Mouse (Mus musculus): ENCODE data around the gene Higd2a. TPM values are rescaled to one million over a fixed set of nuclear protein-coding genes. Genes with fewer than 3 reads are reported as not detected.
"Not testable (repeated sequence)": the region's sequence is repeated elsewhere in the genome, so short reads cannot be mapped to it uniquely, and the experiment has no call there.

Higd2a gene
- polyA plus RNA-seq, 1 experiment from 2014 or later = 192 TPM

GRCm38 (mm10) chr13:54607204-54607603 is 17.2 kb downstream of the Higd2a start:
- Histone ChIP-seq H3K27me3 (ENCODE audit: control insufficient read depth, insufficient read depth, low read depth, low read length) (no peaks in the 10 kb centered on the region), H3K27ac (ENCODE audit: low read length) (no peak overlapping the region), H3K36me3 (ENCODE audit: control insufficient read depth, insufficient read depth, low read length) (no peaks in the 10 kb centered on the region), H3K4me1 (replicated peaks; ENCODE audit: control insufficient read depth, insufficient read depth, low read length) (peaks cover 10% of the 10 kb centered on the region; the same call in 1 of the 2 replicates), H3K9ac (ENCODE audit: low read length) (no peak overlapping the region), H3K9me3 (ENCODE audit: control insufficient read depth, low read length) (no peaks in the 10 kb centered on the region), H3K4me3 (ENCODE audit: low read length) (no peak overlapping the region), H3K4me2 (ENCODE audit: low read depth, low read length) (no peak overlapping the region)
- 60% methylated on average over 5 of the region's 5 CpGs for WGBS
- ATAC-seq (ENCODE audit: low read depth) = no peak

DNA sequence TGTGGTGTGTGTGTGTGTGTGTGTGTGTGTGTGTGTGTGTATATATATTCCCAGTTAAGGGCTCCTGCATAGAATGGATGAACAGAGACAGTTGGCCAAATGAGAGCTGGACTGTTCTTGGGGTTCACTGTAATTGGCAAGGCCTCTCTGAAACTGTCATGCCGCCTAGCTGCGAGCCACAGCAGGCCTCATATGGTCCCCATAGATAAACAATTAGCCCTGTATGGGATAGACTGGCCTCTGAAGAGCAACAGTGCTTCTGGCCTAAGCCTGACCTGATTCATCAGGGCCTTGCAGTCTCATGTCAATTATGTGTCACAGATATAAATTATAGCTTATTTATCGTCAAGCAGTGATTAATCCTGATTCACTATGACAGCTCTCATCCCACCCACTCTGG is 18.0 kb downstream of the Higd2a start:
- Histone ChIP-seq H3K36me3 (ENCODE audit: control insufficient read depth, insufficient read depth, low read length) (no peaks in the 10 kb centered on the region), H3K9me3 (ENCODE audit: control insufficient read depth, low read length) (no peaks in the 10 kb centered on the region), H3K4me2 (ENCODE audit: low read depth, low read length) (no peak overlapping the region), H3K4me1 (replicated peaks; ENCODE audit: control insufficient read depth, insufficient read depth, low read length) (peaks cover 10% of the 10 kb centered on the region; the same call in 1 of the 2 replicates), H3K27ac (ENCODE audit: low read length) (no peak overlapping the region), H3K4me3 (ENCODE audit: low read length) (no peak overlapping the region), H3K9ac (ENCODE audit: low read length) (no peak overlapping the region), H3K27me3 (ENCODE audit: control insufficient read depth, insufficient read depth, low read depth, low read length) (no peaks in the 10 kb centered on the region)
- no peak for ATAC-seq (ENCODE audit: low read depth)
- 74% methylated on average over 3 of the region's 3 CpGs for WGBS

GRCm38 (mm10) chr13:54608666-54609065 is 18.7 kb downstream of the Higd2a start:
- Histone ChIP-seq H3K27ac (ENCODE audit: low read length) (no peak overlapping the region), H3K27me3 (ENCODE audit: control insufficient read depth, insufficient read depth, low read depth, low read length) (no peaks in the 10 kb centered on the region), H3K4me3 (ENCODE audit: low read length) (no peak overlapping the region), H3K4me1 (replicated peaks; ENCODE audit: control insufficient read depth, insufficient read depth, low read length) (peaks cover 10% of the 10 kb centered on the region; the same call in 1 of the 2 replicates), H3K9me3 (ENCODE audit: control insufficient read depth, low read length) (no peaks in the 10 kb centered on the region), H3K4me2 (ENCODE audit: low read depth, low read length) (no peak overlapping the region), H3K9ac (ENCODE audit: low read length) (no peak overlapping the region), H3K36me3 (ENCODE audit: control insufficient read depth, insufficient read depth, low read length) (no peaks in the 10 kb centered on the region)
- ATAC-seq (ENCODE audit: low read depth) = no peak
- WGBS = 40% methylated on average over 8 of the region's 8 CpGs

DNA sequence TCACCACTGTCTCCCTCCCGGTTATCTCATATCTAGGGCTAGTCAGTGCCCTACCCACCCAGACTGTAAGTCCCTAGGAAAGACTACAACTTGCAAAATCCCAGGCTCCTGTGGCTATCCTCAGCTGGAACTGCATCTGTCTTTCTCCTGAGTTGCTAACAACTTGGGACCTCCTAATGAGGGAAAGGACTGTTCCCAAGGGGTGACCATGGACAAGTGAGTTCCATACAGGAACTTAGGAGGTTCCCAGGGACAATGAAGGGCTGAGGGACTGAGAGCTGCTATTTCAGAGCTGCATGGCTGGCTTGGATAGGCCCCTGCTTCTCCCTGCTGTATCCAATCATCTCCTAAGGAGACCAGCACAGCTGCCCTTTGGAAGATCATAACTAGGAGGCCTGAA is 19.3 kb downstream of the Higd2a start:
- peaks cover 10% of the 10 kb centered on the region; the same call in 1 of the 2 replicates for H3K4me1 ChIP-seq (replicated peaks; ENCODE audit: control insufficient read depth, insufficient read depth, low read length)
- H3K4me2 ChIP-seq (ENCODE audit: low read depth, low read length) = no peak overlapping the region
- H3K27ac ChIP-seq (ENCODE audit: low read length) = no peak overlapping the region
- H3K4me3 ChIP-seq (ENCODE audit: low read length) = no peak overlapping the region
- no peaks in the 10 kb centered on the region for H3K36me3 ChIP-seq (ENCODE audit: control insufficient read depth, insufficient read depth, low read length)
- no peaks in the 10 kb centered on the region for H3K27me3 ChIP-seq (ENCODE audit: control insufficient read depth, insufficient read depth, low read depth, low read length)
- 36% methylated on average over 1 of the region's 1 CpGs for WGBS
- no peaks in the 10 kb centered on the region for H3K9me3 ChIP-seq (ENCODE audit: control insufficient read depth, low read length)
- no peak for ATAC-seq (ENCODE audit: low read depth)
- no peak overlapping the region for H3K9ac ChIP-seq (ENCODE audit: low read length)

DNA sequence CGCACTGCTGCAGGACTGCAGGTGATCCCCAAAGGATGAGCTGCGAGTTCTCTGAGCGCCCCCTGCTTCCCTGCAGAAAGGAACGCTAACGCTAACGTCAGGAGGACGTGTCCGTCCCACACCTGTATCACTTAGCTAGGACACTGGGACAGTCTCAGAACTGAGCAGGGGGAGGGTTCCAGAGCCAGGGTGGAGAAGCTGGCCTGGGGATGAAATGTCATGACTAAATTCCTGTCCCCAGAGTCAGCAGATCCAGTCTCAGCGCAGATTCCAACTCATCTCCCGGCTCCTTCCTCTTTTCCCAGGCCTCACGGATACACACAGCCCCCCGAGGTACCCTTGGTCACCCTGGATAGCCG is 20.6 kb downstream of the Higd2a start:
- Histone ChIP-seq H3K4me3 (ENCODE audit: low read length) (peak overlapping the region; percentile 74), H3K4me1 (replicated peaks; ENCODE audit: control insufficient read depth, insufficient read depth, low read length) (peaks cover 10% of the 10 kb centered on the region; the same call in 1 of the 2 replicates), H3K36me3 (ENCODE audit: control insufficient read depth, insufficient read depth, low read length) (no peaks in the 10 kb centered on the region), H3K9me3 (ENCODE audit: control insufficient read depth, low read length) (no peaks in the 10 kb centered on the region), H3K4me2 (ENCODE audit: low read depth, low read length) (peak overlapping the region; percentile 83), H3K27ac (ENCODE audit: low read length) (peak overlapping the region; percentile 45), H3K9ac (ENCODE audit: low read length) (peak overlapping the region; percentile 85), H3K27me3 (ENCODE audit: control insufficient read depth, insufficient read depth, low read depth, low read length) (no peaks in the 10 kb centered on the region)
- ATAC-seq (ENCODE audit: low read depth) = peak; percentile 32
- 12% methylated on average over 13 of the region's 13 CpGs for WGBS

- peak within 1 kb of the TSS; percentile 74 for H3K4me3 ChIP-seq (ENCODE audit: low read length)
- ATAC-seq (ENCODE audit: low read depth) = peak; percentile 86
- peak within 1 kb of the TSS; percentile 45 for H3K27ac ChIP-seq (ENCODE audit: low read length)
- WGBS = under 1% methylated on average over 66 of the region's 66 CpGs
- H3K36me3 ChIP-seq (ENCODE audit: control insufficient read depth, insufficient read depth, low read length) = no peaks in the 10 kb centered on the region
- no peaks in the 10 kb centered on the region for H3K9me3 ChIP-seq (ENCODE audit: control insufficient read depth, low read length)
- peaks cover 10% of the 10 kb centered on the region; the same call in 1 of the 2 replicates for H3K4me1 ChIP-seq (replicated peaks; ENCODE audit: control insufficient read depth, insufficient read depth, low read length)
- H3K9ac ChIP-seq (ENCODE audit: low read length) = peak within 1 kb of the TSS; percentile 85
- H3K27me3 ChIP-seq (ENCODE audit: control insufficient read depth, insufficient read depth, low read depth, low read length) = no peaks in the 10 kb centered on the region
- peak within 1 kb of the TSS; percentile 83 for H3K4me2 ChIP-seq (ENCODE audit: low read depth, low read length)
Observed at GRCm38 (mm10) chr13:54610972-54611754, 21.2 kb downstream of the Higd2a start, which contains the start of gene Cltb. Gene Cltb (minus strand): TSS chr13:54611344.

DNA sequence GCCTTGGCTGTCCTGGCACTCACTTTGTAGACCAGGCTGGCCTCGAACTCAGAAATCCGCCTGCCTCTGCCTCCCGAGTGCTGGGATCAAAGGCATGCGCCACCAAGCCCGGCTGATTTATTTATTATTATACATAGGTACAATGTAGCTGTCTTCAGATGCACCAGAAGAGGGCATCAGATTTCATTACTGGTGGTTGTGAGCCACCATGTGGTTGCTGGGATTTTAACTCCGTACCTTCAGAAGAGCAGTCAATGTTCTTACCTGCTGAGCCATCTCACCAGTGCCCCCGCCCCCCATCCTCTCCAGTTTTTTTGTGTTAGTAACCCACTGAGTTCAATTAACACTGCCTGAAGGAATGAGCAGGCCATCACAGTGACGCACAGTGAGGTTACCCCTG is 23.1 kb downstream of the Higd2a start:
- WGBS = 89% methylated on average over 8 of the region's 8 CpGs
- not testable (repeated sequence) for H3K4me3 ChIP-seq (ENCODE audit: low read length); H3K9me3 ChIP-seq (ENCODE audit: control insufficient read depth, low read length); H3K27me3 ChIP-seq (ENCODE audit: control insufficient read depth, insufficient read depth, low read depth, low read length); H3K9ac ChIP-seq (ENCODE audit: low read length); H3K4me2 ChIP-seq (ENCODE audit: low read depth, low read length); ATAC-seq (ENCODE audit: low read depth); H3K36me3 ChIP-seq (ENCODE audit: control insufficient read depth, insufficient read depth, low read length); H3K27ac ChIP-seq (ENCODE audit: low read length); H3K4me1 ChIP-seq (replicated peaks; ENCODE audit: control insufficient read depth, insufficient read depth, low read length)

GRCm38 (mm10) chr13:54616307-54616706 is 26.3 kb downstream of the Higd2a start:
- no peaks in the 10 kb centered on the region for H3K36me3 ChIP-seq (ENCODE audit: control insufficient read depth, insufficient read depth, low read length)
- no peaks in the 10 kb centered on the region for H3K9me3 ChIP-seq (ENCODE audit: control insufficient read depth, low read length)
- no peaks in the 10 kb centered on the region for H3K4me1 ChIP-seq (replicated peaks; ENCODE audit: control insufficient read depth, insufficient read depth, low read length)
- no peak overlapping the region for H3K27ac ChIP-seq (ENCODE audit: low read length)
- 72% methylated on average over 8 of the region's 8 CpGs for WGBS
- no peaks in the 10 kb centered on the region for H3K27me3 ChIP-seq (ENCODE audit: control insufficient read depth, insufficient read depth, low read depth, low read length)
- no peak overlapping the region for H3K4me3 ChIP-seq (ENCODE audit: low read length)
- no peak overlapping the region for H3K4me2 ChIP-seq (ENCODE audit: low read depth, low read length)
- no peak for ATAC-seq (ENCODE audit: low read depth)
- H3K9ac ChIP-seq (ENCODE audit: low read length) = no peak overlapping the region

GRCm38 (mm10) chr13:54616998-54617397 is 27.0 kb downstream of the Higd2a start:
- no peaks in the 10 kb centered on the region for H3K36me3 ChIP-seq (ENCODE audit: control insufficient read depth, insufficient read depth, low read length)
- H3K27me3 ChIP-seq (ENCODE audit: control insufficient read depth, insufficient read depth, low read depth, low read length) = no peaks in the 10 kb centered on the region
- H3K4me2 ChIP-seq (ENCODE audit: low read depth, low read length) = no peak overlapping the region
- 59% methylated on average over 6 of the region's 6 CpGs for WGBS
- ATAC-seq (ENCODE audit: low read depth) = no peak
- no peak overlapping the region for H3K9ac ChIP-seq (ENCODE audit: low read length)
- H3K4me1 ChIP-seq (replicated peaks; ENCODE audit: control insufficient read depth, insufficient read depth, low read length) = no peaks in the 10 kb centered on the region
- H3K4me3 ChIP-seq (ENCODE audit: low read length) = no peak overlapping the region
- no peaks in the 10 kb centered on the region for H3K9me3 ChIP-seq (ENCODE audit: control insufficient read depth, low read length)
- no peak overlapping the region for H3K27ac ChIP-seq (ENCODE audit: low read length)
